Mouse (Mus musculus): ENCODE data around the gene Ascl5. TPM values are rescaled to one million over a fixed set of nuclear protein-coding genes. Genes with fewer than 3 reads are reported as not detected.

Gene Ascl5
- polyA plus RNA-seq, 1 experiment = not detected

GRCm38 (mm10) chr1:136051465-136051864 is 861 bp downstream of the Ascl5 start:
- Histone ChIP-seq H3ac (ENCODE audit: control insufficient read depth, insufficient read length, low read depth) (no peak overlapping the region), H3K4me3 (ENCODE audit: insufficient read depth, poor library complexity, severe bottlenecking) (no peak overlapping the region), H3K36me3 (ENCODE audit: control insufficient read depth, insufficient read depth) (no peaks in the 10 kb centered on the region), H3K79me2 (ENCODE audit: control insufficient read depth, insufficient read depth) (no peaks in the 10 kb centered on the region), H3K27me3 (ENCODE audit: control insufficient read depth, insufficient read depth, insufficient read length) (no peaks in the 10 kb centered on the region), H3K79me3 (ENCODE audit: low read depth) (no peaks in the 10 kb centered on the region)
- TF ChIP-seq USF1 (IDR thresholded peaks at IDR 0.05; ENCODE audit: low read depth) (no peak), CTCF (IDR thresholded peaks at IDR 0.05; ENCODE audit: control insufficient read depth, insufficient read depth, insufficient read length) (peak; percentile 36), MYOD1 (IDR thresholded peaks at IDR 0.05; ENCODE audit: control insufficient read depth, insufficient read length, low read depth) (no peak), MYOG (IDR thresholded peaks at IDR 0.05; ENCODE audit: control insufficient read depth, extremely low read depth, insufficient read length) (no peak), CEBPB (IDR thresholded peaks at IDR 0.05; ENCODE audit: low read depth) (no peak)

GRCm38 (mm10) chr1:136052547-136052946 is 1.9 kb downstream of the Ascl5 start, which contains the start of gene Cacna1s:
TSS of gene Cacna1s (plus strand) at chr1:136052750.
- no peaks in the 10 kb centered on the region for H3K79me2 ChIP-seq (ENCODE audit: control insufficient read depth, insufficient read depth)
- no peaks in the 10 kb centered on the region for H3K27me3 ChIP-seq (ENCODE audit: control insufficient read depth, insufficient read depth, insufficient read length)
- TF ChIP-seq FOSL1 (IDR thresholded peaks at IDR 0.05; ENCODE audit: insufficient read depth, low read length, poor library complexity, severe bottlenecking) = no peak
- no peak for TF ChIP-seq CEBPB (IDR thresholded peaks at IDR 0.05; ENCODE audit: low read depth)
- no peak for TF ChIP-seq MAX (IDR thresholded peaks at IDR 0.05)
- TF ChIP-seq USF1 (IDR thresholded peaks at IDR 0.05; ENCODE audit: low read depth) = no peak
- TF ChIP-seq MYOD1 (IDR thresholded peaks at IDR 0.05; ENCODE audit: control insufficient read depth, insufficient read length, low read depth) = no peak
- no peak for TF ChIP-seq MYOG (IDR thresholded peaks at IDR 0.05; ENCODE audit: control insufficient read depth, extremely low read depth, insufficient read length)
- TF ChIP-seq CTCF (IDR thresholded peaks at IDR 0.05; ENCODE audit: control insufficient read depth, insufficient read depth, insufficient read length) = no peak
- H3K4me3 ChIP-seq (ENCODE audit: insufficient read depth, poor library complexity, severe bottlenecking) = no peak within 1 kb of the TSS
- H3K36me3 ChIP-seq (ENCODE audit: control insufficient read depth, insufficient read depth) = no peaks in the 10 kb centered on the region
- no peaks in the 10 kb centered on the region for H3K79me3 ChIP-seq (ENCODE audit: low read depth)
- no peak within 1 kb of the TSS for H3ac ChIP-seq (ENCODE audit: control insufficient read depth, insufficient read length, low read depth)

GRCm38 (mm10) chr1:136055771-136056170 is 5.2 kb downstream of the Ascl5 start:
- Histone ChIP-seq H3K4me3 (ENCODE audit: insufficient read depth, poor library complexity, severe bottlenecking) (no peak overlapping the region), H3K36me3 (ENCODE audit: control insufficient read depth, insufficient read depth) (no peaks in the 10 kb centered on the region), H3K79me3 (ENCODE audit: low read depth) (no peaks in the 10 kb centered on the region), H3ac (ENCODE audit: control insufficient read depth, insufficient read length, low read depth) (no peak overlapping the region), H3K27me3 (ENCODE audit: control insufficient read depth, insufficient read depth, insufficient read length) (no peaks in the 10 kb centered on the region), H3K79me2 (ENCODE audit: control insufficient read depth, insufficient read depth) (no peaks in the 10 kb centered on the region)
- TF ChIP-seq CEBPB (IDR thresholded peaks at IDR 0.05; ENCODE audit: low read depth) (no peak), CTCF (IDR thresholded peaks at IDR 0.05; ENCODE audit: control insufficient read depth, insufficient read depth, insufficient read length) (no peak), MYOD1 (IDR thresholded peaks at IDR 0.05; ENCODE audit: control insufficient read depth, insufficient read length, low read depth) (no peak)

GRCm38 (mm10) chr1:136058594-136058993 is 8.0 kb downstream of the Ascl5 start:
- no peaks in the 10 kb centered on the region for H3K79me2 ChIP-seq (ENCODE audit: control insufficient read depth, insufficient read depth)
- H3K27me3 ChIP-seq (ENCODE audit: control insufficient read depth, insufficient read depth, insufficient read length) = no peaks in the 10 kb centered on the region
- H3K4me3 ChIP-seq (ENCODE audit: insufficient read depth, poor library complexity, severe bottlenecking) = no peak overlapping the region
- no peaks in the 10 kb centered on the region for H3K79me3 ChIP-seq (ENCODE audit: low read depth)
- no peak overlapping the region for H3ac ChIP-seq (ENCODE audit: control insufficient read depth, insufficient read length, low read depth)
- no peaks in the 10 kb centered on the region for H3K36me3 ChIP-seq (ENCODE audit: control insufficient read depth, insufficient read depth)
- TF ChIP-seq MYOD1 (IDR thresholded peaks at IDR 0.05; ENCODE audit: control insufficient read depth, insufficient read length, low read depth) = no peak
- TF ChIP-seq CTCF (IDR thresholded peaks at IDR 0.05; ENCODE audit: control insufficient read depth, insufficient read depth, insufficient read length) = no peak
- no peak for TF ChIP-seq CEBPB (IDR thresholded peaks at IDR 0.05; ENCODE audit: low read depth)
- TF ChIP-seq USF1 (IDR thresholded peaks at IDR 0.05; ENCODE audit: low read depth) = no peak
- TF ChIP-seq MYOG (IDR thresholded peaks at IDR 0.05; ENCODE audit: control insufficient read depth, extremely low read depth, insufficient read length) = no peak
- TF ChIP-seq FOSL1 (IDR thresholded peaks at IDR 0.05; ENCODE audit: insufficient read depth, low read length, poor library complexity, severe bottlenecking) = no peak
- no peak for TF ChIP-seq MAX (IDR thresholded peaks at IDR 0.05)

- H3ac ChIP-seq (ENCODE audit: control insufficient read depth, insufficient read length, low read depth) = no peak overlapping the region
Measured at GRCm38 (mm10) chr1:136061041-136061789, 10.6 kb downstream of the Ascl5 start.

GRCm38 (mm10) chr1:136061790-136062141 is 11.2 kb downstream of the Ascl5 start:
- no peaks in the 10 kb centered on the region for H3K79me3 ChIP-seq (ENCODE audit: low read depth)
- H3K4me3 ChIP-seq (ENCODE audit: insufficient read depth, poor library complexity, severe bottlenecking) = no peak overlapping the region
- H3K27me3 ChIP-seq (ENCODE audit: control insufficient read depth, insufficient read depth, insufficient read length) = no peaks in the 10 kb centered on the region
- no peak for TF ChIP-seq FOSL1 (IDR thresholded peaks at IDR 0.05; ENCODE audit: insufficient read depth, low read length, poor library complexity, severe bottlenecking)
- TF ChIP-seq MAX (IDR thresholded peaks at IDR 0.05) = no peak
- TF ChIP-seq CTCF (IDR thresholded peaks at IDR 0.05; ENCODE audit: control insufficient read depth, insufficient read depth, insufficient read length) = no peak
- no peak for TF ChIP-seq USF1 (IDR thresholded peaks at IDR 0.05; ENCODE audit: low read depth)
- TF ChIP-seq MYOD1 (IDR thresholded peaks at IDR 0.05; ENCODE audit: control insufficient read depth, insufficient read length, low read depth) = no peak
- TF ChIP-seq CEBPB (IDR thresholded peaks at IDR 0.05; ENCODE audit: low read depth) = no peak
- TF ChIP-seq MYOG (IDR thresholded peaks at IDR 0.05; ENCODE audit: control insufficient read depth, extremely low read depth, insufficient read length) = no peak
- H3K36me3 ChIP-seq (ENCODE audit: control insufficient read depth, insufficient read depth) = no peaks in the 10 kb centered on the region
- no peak overlapping the region for H3ac ChIP-seq (ENCODE audit: control insufficient read depth, insufficient read length, low read depth)
- no peaks in the 10 kb centered on the region for H3K79me2 ChIP-seq (ENCODE audit: control insufficient read depth, insufficient read depth)

More at GRCm38 (mm10) chr1:136061041-136061789, 10.6 kb downstream of the Ascl5 start:
- Histone ChIP-seq H3K27me3 (ENCODE audit: control insufficient read depth, insufficient read depth, insufficient read length) (no peaks in the 10 kb centered on the region), H3K36me3 (ENCODE audit: control insufficient read depth, insufficient read depth) (no peaks in the 10 kb centered on the region), H3K79me2 (ENCODE audit: control insufficient read depth, insufficient read depth) (no peaks in the 10 kb centered on the region), H3K4me3 (ENCODE audit: insufficient read depth, poor library complexity, severe bottlenecking) (no peak overlapping the region), H3K79me3 (ENCODE audit: low read depth) (no peaks in the 10 kb centered on the region)
- TF ChIP-seq MYOG (IDR thresholded peaks at IDR 0.05; ENCODE audit: control insufficient read depth, extremely low read depth, insufficient read length) = no peak
- no peak for TF ChIP-seq MAX (IDR thresholded peaks at IDR 0.05)
- TF ChIP-seq USF1 (IDR thresholded peaks at IDR 0.05; ENCODE audit: low read depth) = no peak
- no peak for TF ChIP-seq MYOD1 (IDR thresholded peaks at IDR 0.05; ENCODE audit: control insufficient read depth, insufficient read length, low read depth)

Measured in C2C12 (cell line).